Mouse (Mus musculus) ES-Bruce4 (cell line): Measurements from ENCODE around the gene Jhy. TPM values are rescaled to one million over a fixed set of nuclear protein-coding genes. Genes with fewer than 3 reads are reported as not detected.
A peak's percentile ranks its signal among the peaks of the same experiment; 100 is the strongest.

Source experiments
- H3K27ac ChIP-seq: 2 replicates; pipeline ENCODE4 v1.5.1; 2012; ENCODE audit warnings: low read length, inconsistent platforms; ENCODE audit not compliant: insufficient read depth
- H3K27me3 ChIP-seq: 2 replicates; pipeline ENCODE4 v1.6.1; 2012; ENCODE audit warnings: mild to moderate bottlenecking, low read length, inconsistent platforms; ENCODE audit not compliant: control insufficient read depth, poor library complexity, insufficient read depth, severe bottlenecking
- H3K36me3 ChIP-seq: 2 replicates; pipeline ENCODE4 v1.6.1; 2012; ENCODE audit warnings: inconsistent platforms, mild to moderate bottlenecking, low read length, moderate library complexity; ENCODE audit not compliant: control insufficient read depth, poor library complexity, insufficient read depth, severe bottlenecking
- H3K4me1 ChIP-seq: one replicate; pipeline ENCODE4 v1.8.1; 2011; ENCODE audit warnings: low read length; ENCODE audit not compliant: control insufficient read depth, insufficient read depth
- H3K4me3 ChIP-seq: 2 replicates; pipeline ENCODE4 v1.5.1; 2011; ENCODE audit warnings: low read depth, mild to moderate bottlenecking, low read length
- H3K9ac ChIP-seq: 2 replicates; pipeline ENCODE4 v1.6.1; 2012; ENCODE audit warnings: low read depth, mild to moderate bottlenecking, inconsistent platforms; ENCODE audit not compliant: poor library complexity, severe bottlenecking
- H3K9me3 ChIP-seq: replicated peaks from 2 replicates; pipeline ENCODE4 v1.6.1; 2012; ENCODE audit warnings: mild to moderate bottlenecking, low read length, inconsistent platforms; ENCODE audit not compliant: control insufficient read depth, poor library complexity, insufficient read depth, severe bottlenecking
- CTCF ChIP-seq: IDR thresholded peaks from one replicate; pipeline ENCODE4 v1.8.1; 2011; ENCODE audit warnings: low read depth, low read length
- EP300 ChIP-seq: IDR thresholded peaks from 2 replicates; pipeline ENCODE4 v1.6.1; 2011; ENCODE audit warnings: low read depth, low read length; ENCODE audit not compliant: insufficient read depth
- POLR2A ChIP-seq: IDR thresholded peaks from one replicate; pipeline ENCODE4 v1.8.1; 2011; ENCODE audit warnings: low read length; ENCODE audit not compliant: insufficient read depth
- polyA plus RNA-seq: library from polyadenylated mRNA; stranded (reverse); fragments of >200 nt; gene quantifications from 2 replicates; pipeline ENCODE4 v1.2.4, GENCODE M21; 2011; ENCODE audit warnings: low read depth; ENCODE audit not compliant: missing spikeins, insufficient read depth, insufficient read length

Jhy gene
- polyA plus RNA-seq, 1 experiment: not detected

DNA sequence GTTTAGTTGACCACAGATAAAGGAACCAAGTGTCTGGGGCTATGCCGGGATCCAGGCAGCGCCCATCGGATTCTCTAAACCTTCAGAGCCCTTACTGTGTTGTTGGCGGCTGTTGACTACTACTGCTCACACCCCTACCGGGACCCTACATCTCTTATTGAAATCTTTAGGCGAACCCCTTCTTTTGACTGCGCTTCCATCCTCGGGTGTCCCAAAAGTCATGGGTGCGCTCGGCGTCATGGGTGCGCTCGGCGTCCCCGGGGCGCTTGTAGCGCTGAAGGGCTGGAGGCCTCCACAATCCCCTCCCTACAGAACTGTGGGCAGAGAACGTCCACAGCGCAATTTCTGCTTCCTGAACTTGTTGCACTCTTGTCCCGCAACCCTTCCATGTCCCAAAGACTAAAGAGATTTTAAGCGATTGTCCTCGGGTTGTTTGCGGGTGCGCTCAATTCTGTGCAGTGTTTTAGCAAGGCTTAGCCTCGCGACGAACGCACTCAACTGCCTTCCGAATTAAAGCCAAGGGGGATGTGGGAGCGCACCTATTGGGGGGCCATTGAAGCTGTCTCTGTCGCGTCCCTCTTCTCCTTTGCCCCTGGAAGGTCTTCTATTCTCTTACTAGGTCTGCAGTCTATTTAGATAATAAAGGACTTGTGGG, 85.5 kb downstream of the Jhy start:
- peak overlapping the region; percentile 36 for H3K4me3 ChIP-seq

GRCm38 (mm10) chr9:40877881-40878235, 86.1 kb downstream of the Jhy start:
- H3K9ac ChIP-seq: no peak overlapping the region
- TF ChIP-seq POLR2A (no peak), EP300 (no peak), CTCF (no peak)
- H3K27ac ChIP-seq: no peak overlapping the region
- no peaks in the 10 kb centered on the region for H3K9me3 ChIP-seq
- no peaks in the 10 kb centered on the region for H3K4me1 ChIP-seq
- peaks cover 27% of the 10 kb centered on the region for H3K27me3 ChIP-seq
- no peaks in the 10 kb centered on the region for H3K36me3 ChIP-seq
- peak overlapping the region; percentile 36 for H3K4me3 ChIP-seq

More for the DNA sequence above, 85.5 kb downstream of the Jhy start:
- Histone ChIP-seq H3K27me3 (peaks cover 27% of the 10 kb centered on the region), H3K27ac (no peak overlapping the region), H3K9me3 (no peaks in the 10 kb centered on the region), H3K9ac (no peak overlapping the region), H3K36me3 (no peaks in the 10 kb centered on the region), H3K4me1 (no peaks in the 10 kb centered on the region)
- TF ChIP-seq POLR2A: no peak
- no peak for TF ChIP-seq EP300
- no peak for TF ChIP-seq CTCF

GRCm38 (mm10) chr9:40877146-40877880, 86.6 kb downstream of the Jhy start:
- no peaks in the 10 kb centered on the region for H3K36me3 ChIP-seq
- no peak overlapping the region for H3K27ac ChIP-seq
- no peak for TF ChIP-seq EP300
- TF ChIP-seq CTCF: no peak
- TF ChIP-seq POLR2A: no peak
- peaks cover 27% of the 10 kb centered on the region for H3K27me3 ChIP-seq
- H3K4me1 ChIP-seq: no peaks in the 10 kb centered on the region
- H3K9ac ChIP-seq: no peak overlapping the region
- peak overlapping the region; percentile 36 for H3K4me3 ChIP-seq
- no peaks in the 10 kb centered on the region for H3K9me3 ChIP-seq

- no peaks in the 10 kb centered on the region for H3K4me1 ChIP-seq
- no peaks in the 10 kb centered on the region for H3K9me3 ChIP-seq
- no peak overlapping the region for H3K4me3 ChIP-seq
- peaks cover 27% of the 10 kb centered on the region for H3K27me3 ChIP-seq
- no peak overlapping the region for H3K9ac ChIP-seq
- no peak for TF ChIP-seq POLR2A
- TF ChIP-seq CTCF: no peak
- no peak for TF ChIP-seq EP300
- H3K36me3 ChIP-seq: no peaks in the 10 kb centered on the region
- H3K27ac ChIP-seq: no peak overlapping the region
Observed at GRCm38 (mm10) chr9:40876693-40877092, 87.2 kb downstream of the Jhy start.

DNA sequence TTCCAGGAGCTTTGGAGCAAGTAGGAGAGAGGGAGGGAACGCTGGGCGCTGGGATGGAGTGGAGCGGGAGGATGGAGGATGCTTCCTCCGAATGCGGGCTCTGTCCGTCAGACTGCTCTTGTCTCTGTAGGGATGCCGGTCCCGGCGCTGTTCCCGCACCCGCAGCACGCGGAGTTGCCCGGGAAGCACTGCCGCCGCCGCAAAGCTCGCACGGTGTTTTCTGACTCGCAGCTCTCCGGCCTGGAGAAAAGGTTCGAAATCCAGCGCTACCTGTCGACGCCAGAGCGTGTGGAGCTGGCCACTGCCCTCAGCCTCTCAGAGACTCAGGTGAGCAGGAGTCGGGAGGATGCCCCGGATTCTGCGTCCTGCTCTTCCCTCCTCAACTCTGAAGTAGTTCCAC, 87.8 kb downstream of the Jhy start:
- Histone ChIP-seq H3K4me3 (no peak overlapping the region), H3K36me3 (no peaks in the 10 kb centered on the region), H3K27me3 (peaks cover 27% of the 10 kb centered on the region)

DNA sequence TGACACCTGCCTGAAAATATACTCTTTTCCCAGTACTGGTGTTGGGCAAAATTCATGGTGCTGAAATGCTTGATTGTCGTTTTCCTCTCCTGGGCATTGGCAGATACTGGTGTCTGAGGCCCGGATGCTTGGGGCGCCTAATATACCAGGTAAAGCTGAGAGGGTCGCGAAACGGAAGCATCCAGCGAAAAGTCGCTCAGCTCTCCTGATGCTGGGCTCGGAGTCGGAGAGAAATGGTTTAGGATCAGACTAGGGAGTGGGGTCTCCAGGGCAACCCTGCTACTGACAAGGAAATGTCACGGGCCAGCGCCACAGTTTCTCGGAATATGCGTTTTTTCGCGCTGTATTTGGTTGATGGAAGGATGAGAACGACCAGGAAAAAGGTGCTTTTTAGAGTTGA, 88.5 kb downstream of the Jhy start:
- TF ChIP-seq EP300 (no peak), POLR2A (no peak), CTCF (no peak)

More for the DNA sequence above, 87.8 kb downstream of the Jhy start:
- Histone ChIP-seq H3K9ac (no peak overlapping the region), H3K4me1 (no peaks in the 10 kb centered on the region), H3K9me3 (no peaks in the 10 kb centered on the region), H3K27ac (no peak overlapping the region)
- TF ChIP-seq CTCF: no peak
- TF ChIP-seq POLR2A: no peak
- no peak for TF ChIP-seq EP300

More for the DNA sequence above, 88.5 kb downstream of the Jhy start:
- Histone ChIP-seq H3K27me3 (peaks cover 27% of the 10 kb centered on the region), H3K9ac (no peak overlapping the region), H3K9me3 (no peaks in the 10 kb centered on the region), H3K27ac (no peak overlapping the region), H3K36me3 (no peaks in the 10 kb centered on the region), H3K4me3 (no peak overlapping the region), H3K4me1 (no peaks in the 10 kb centered on the region)
